Mouse (Mus musculus): ENCODE data around the gene 4921504E06Rik. TPM values are rescaled to one million over a fixed set of nuclear protein-coding genes. Genes with fewer than 3 reads are reported as not detected.

4921504E06Rik gene
- polyA plus RNA-seq, 1 experiment: not detected

GRCm38 (mm10) chr2:19458785-19459184, 94.9 kb downstream of the 4921504E06Rik start:
- H3K36me3 ChIP-seq (ENCODE audit: control insufficient read depth, insufficient read depth, low read length): no peaks in the 10 kb centered on the region
- TF ChIP-seq POLR2A (IDR thresholded peaks at IDR 0.05; ENCODE audit: control insufficient read depth, extremely low read depth, insufficient read depth, low read length, poor library complexity): no peak
- no peak for TF ChIP-seq CTCF (IDR thresholded peaks at IDR 0.05; ENCODE audit: borderline replicate concordance, control insufficient read depth, extremely low read depth, insufficient read depth, low read length, poor library complexity)
- H3K27me3 ChIP-seq (ENCODE audit: control insufficient read depth, insufficient read depth, low read length): no peaks in the 10 kb centered on the region
- no peak overlapping the region for H3K4me3 ChIP-seq (ENCODE audit: control insufficient read depth, insufficient read depth, low read length)
- whole genome bisulfite sequencing: 57% methylated on average over 2 of the region's 2 CpGs
- H3K4me1 ChIP-seq (replicated peaks; ENCODE audit: control insufficient read depth, insufficient read depth, low read length): no peaks in the 10 kb centered on the region
- no peak overlapping the region for H3K27ac ChIP-seq (ENCODE audit: control insufficient read depth, insufficient read depth, low read length)
- no peak for DNase-seq

GRCm38 (mm10) chr2:19455857-19456482, 97.7 kb downstream of the 4921504E06Rik start:
- TF ChIP-seq CTCF (IDR thresholded peaks at IDR 0.05; ENCODE audit: borderline replicate concordance, control insufficient read depth, extremely low read depth, insufficient read depth, low read length, poor library complexity) (no peak), POLR2A (IDR thresholded peaks at IDR 0.05; ENCODE audit: control insufficient read depth, extremely low read depth, insufficient read depth, low read length, poor library complexity) (no peak)
- DNase-seq: no peak
- Histone ChIP-seq H3K36me3 (ENCODE audit: control insufficient read depth, insufficient read depth, low read length) (no peaks in the 10 kb centered on the region), H3K27me3 (ENCODE audit: control insufficient read depth, insufficient read depth, low read length) (peaks cover 4% of the 10 kb centered on the region), H3K4me3 (ENCODE audit: control insufficient read depth, insufficient read depth, low read length) (no peak overlapping the region), H3K27ac (ENCODE audit: control insufficient read depth, insufficient read depth, low read length) (no peak overlapping the region), H3K4me1 (replicated peaks; ENCODE audit: control insufficient read depth, insufficient read depth, low read length) (no peaks in the 10 kb centered on the region)
- WGBS: 23% methylated on average over 10 of the region's 10 CpGs

DNA sequence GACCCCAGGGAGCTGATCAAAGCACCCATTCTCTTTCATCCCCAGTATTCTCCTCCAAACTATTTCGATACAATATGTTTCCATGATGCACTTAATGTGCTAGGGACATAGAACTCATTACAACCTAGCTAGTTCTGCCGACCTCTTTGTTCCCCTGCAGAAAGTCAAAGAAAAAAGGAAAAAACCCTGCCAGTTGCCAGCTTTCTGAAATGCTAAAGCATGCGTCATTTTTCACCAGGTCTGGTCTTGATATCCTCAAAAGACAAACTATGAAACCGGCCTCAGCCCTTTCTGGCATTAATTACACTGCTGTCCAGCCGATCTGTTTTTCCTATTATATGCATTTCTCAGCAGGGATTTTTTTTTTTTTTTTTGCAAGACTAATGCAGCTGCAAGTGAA, 98.5 kb downstream of the 4921504E06Rik start:
- TF ChIP-seq CTCF (IDR thresholded peaks at IDR 0.05; ENCODE audit: borderline replicate concordance, control insufficient read depth, extremely low read depth, insufficient read depth, low read length, poor library complexity) (no peak), POLR2A (IDR thresholded peaks at IDR 0.05; ENCODE audit: control insufficient read depth, extremely low read depth, insufficient read depth, low read length, poor library complexity) (no peak)
- no peak overlapping the region for H3K27ac ChIP-seq (ENCODE audit: control insufficient read depth, insufficient read depth, low read length)
- no peak overlapping the region for H3K4me3 ChIP-seq (ENCODE audit: control insufficient read depth, insufficient read depth, low read length)
- DNase-seq: no peak
- H3K4me1 ChIP-seq (replicated peaks; ENCODE audit: control insufficient read depth, insufficient read depth, low read length): no peaks in the 10 kb centered on the region
- WGBS: 7% methylated on average over 5 of the region's 5 CpGs
- peaks cover 4% of the 10 kb centered on the region for H3K27me3 ChIP-seq (ENCODE audit: control insufficient read depth, insufficient read depth, low read length)
- no peaks in the 10 kb centered on the region for H3K36me3 ChIP-seq (ENCODE audit: control insufficient read depth, insufficient read depth, low read length)

- TF ChIP-seq CTCF (IDR thresholded peaks at IDR 0.05; ENCODE audit: borderline replicate concordance, control insufficient read depth, extremely low read depth, insufficient read depth, low read length, poor library complexity) (no peak), POLR2A (IDR thresholded peaks at IDR 0.05; ENCODE audit: control insufficient read depth, extremely low read depth, insufficient read depth, low read length, poor library complexity) (no peak)
- no peak overlapping the region for H3K27ac ChIP-seq (ENCODE audit: control insufficient read depth, insufficient read depth, low read length)
- DNase-seq: no peak
- H3K36me3 ChIP-seq (ENCODE audit: control insufficient read depth, insufficient read depth, low read length): no peaks in the 10 kb centered on the region
- H3K27me3 ChIP-seq (ENCODE audit: control insufficient read depth, insufficient read depth, low read length): peaks cover 11% of the 10 kb centered on the region
- H3K4me3 ChIP-seq (ENCODE audit: control insufficient read depth, insufficient read depth, low read length): no peak overlapping the region
- H3K4me1 ChIP-seq (replicated peaks; ENCODE audit: control insufficient read depth, insufficient read depth, low read length): no peaks in the 10 kb centered on the region
- WGBS: 8% methylated on average over 19 of the region's 19 CpGs
Measured at GRCm38 (mm10) chr2:19452531-19453055, 101.1 kb downstream of the 4921504E06Rik start.

GRCm38 (mm10) chr2:19449308-19449707, 104.4 kb downstream of the 4921504E06Rik start:
- no peak for TF ChIP-seq POLR2A (IDR thresholded peaks at IDR 0.05; ENCODE audit: control insufficient read depth, extremely low read depth, insufficient read depth, low read length, poor library complexity)
- TF ChIP-seq CTCF (IDR thresholded peaks at IDR 0.05; ENCODE audit: borderline replicate concordance, control insufficient read depth, extremely low read depth, insufficient read depth, low read length, poor library complexity): no peak
- no peak overlapping the region for H3K27ac ChIP-seq (ENCODE audit: control insufficient read depth, insufficient read depth, low read length)
- 33% methylated on average over 4 of the region's 4 CpGs for WGBS
- DNase-seq: no peak
- H3K27me3 ChIP-seq (ENCODE audit: control insufficient read depth, insufficient read depth, low read length): peaks cover 22% of the 10 kb centered on the region
- no peaks in the 10 kb centered on the region for H3K36me3 ChIP-seq (ENCODE audit: control insufficient read depth, insufficient read depth, low read length)
- H3K4me1 ChIP-seq (replicated peaks; ENCODE audit: control insufficient read depth, insufficient read depth, low read length): no peaks in the 10 kb centered on the region
- no peak overlapping the region for H3K4me3 ChIP-seq (ENCODE audit: control insufficient read depth, insufficient read depth, low read length)

- no peak for DNase-seq
- Histone ChIP-seq H3K4me1 (replicated peaks; ENCODE audit: control insufficient read depth, insufficient read depth, low read length) (no peaks in the 10 kb centered on the region), H3K27ac (ENCODE audit: control insufficient read depth, insufficient read depth, low read length) (no peak overlapping the region), H3K36me3 (ENCODE audit: control insufficient read depth, insufficient read depth, low read length) (no peaks in the 10 kb centered on the region), H3K27me3 (ENCODE audit: control insufficient read depth, insufficient read depth, low read length) (peaks cover 22% of the 10 kb centered on the region), H3K4me3 (ENCODE audit: control insufficient read depth, insufficient read depth, low read length) (no peak overlapping the region)
- TF ChIP-seq POLR2A (IDR thresholded peaks at IDR 0.05; ENCODE audit: control insufficient read depth, extremely low read depth, insufficient read depth, low read length, poor library complexity): no peak
- TF ChIP-seq CTCF (IDR thresholded peaks at IDR 0.05; ENCODE audit: borderline replicate concordance, control insufficient read depth, extremely low read depth, insufficient read depth, low read length, poor library complexity): no peak
- 6% methylated on average over 31 of the region's 31 CpGs for WGBS
Measured at GRCm38 (mm10) chr2:19448042-19448700, 105.5 kb downstream of the 4921504E06Rik start.
